Mouse (Mus musculus) lung, postnatal 0 days (tissue): ENCODE measurements around the gene Sat2.
A peak's percentile ranks its signal among the peaks of the same experiment; 100 is the strongest.

ENCODE experiments used
- CTCF ChIP-seq: IDR thresholded peaks from 2 replicates; pipeline ENCODE4 v1.5.1; 2016; ENCODE audit warnings: antibody characterized with exemption, mild to moderate bottlenecking
- EP300 ChIP-seq: IDR thresholded peaks from 2 replicates; pipeline ENCODE4 v1.6.1; 2016; ENCODE audit warnings: antibody characterized with exemption, mild to moderate bottlenecking, control low read depth

DNA sequence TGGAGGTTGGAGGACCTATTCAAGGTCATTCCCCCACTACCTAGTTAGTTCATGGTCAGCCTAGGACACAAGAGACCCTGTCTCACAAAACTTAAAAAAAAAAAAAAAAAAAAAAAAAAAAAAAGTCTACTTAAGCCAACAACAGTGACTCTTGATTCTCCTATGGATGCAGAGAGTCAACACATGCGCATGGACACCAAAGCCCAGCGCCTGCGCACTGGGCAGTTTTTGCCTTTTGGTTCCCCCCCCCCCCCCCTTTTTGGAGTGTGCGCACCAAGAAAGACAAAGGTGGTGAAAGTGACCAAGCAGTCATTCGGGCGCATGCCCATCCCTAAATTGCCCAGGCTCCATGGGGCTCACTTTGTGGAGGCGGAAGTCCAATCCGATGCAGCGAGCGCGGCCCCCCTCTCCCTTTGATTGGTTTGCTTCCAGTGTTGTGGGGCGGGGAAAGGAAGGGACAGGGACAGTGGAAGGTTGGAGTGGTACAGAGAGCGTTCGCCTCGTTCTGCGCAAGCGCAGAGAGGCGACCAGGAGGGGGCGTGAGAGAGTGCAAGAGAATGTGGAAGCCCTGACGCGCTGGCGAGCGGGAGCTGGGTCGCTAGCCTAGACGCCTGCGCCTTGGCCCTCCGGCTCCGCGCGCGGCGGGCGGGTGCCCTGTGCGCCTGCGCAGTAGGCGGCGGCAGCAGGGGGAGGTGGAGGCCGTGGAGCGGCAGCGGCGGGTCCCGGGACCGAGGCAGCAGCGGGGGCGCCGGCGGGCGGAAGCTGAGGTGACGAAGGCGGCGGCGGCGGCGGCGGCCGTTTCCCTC is 10.7 kb downstream of the Sat2 start, which contains the start of gene Fxr2:
- TF ChIP-seq CTCF (peak; percentile 90), EP300 (no peak)
